Mouse (Mus musculus): ENCODE measurements around the gene Aldh3a2. TPM values are rescaled to one million over a fixed set of nuclear protein-coding genes. Genes with fewer than 3 reads are reported as not detected.
A peak's percentile ranks its signal among the peaks of the same experiment; 100 is the strongest.

Gene Aldh3a2
- total RNA-seq, 2 experiments from 2014 or later: 30.6 to 35.2 TPM

- no peak for DNase-seq (ENCODE audit: low spot score)
- intact Hi-C loops (cut with DNase I): no loop called here
These were observed 7.8 kb upstream of the Aldh3a2 start for GRCm38 (mm10) chr11:61275106-61275505.

DNA sequence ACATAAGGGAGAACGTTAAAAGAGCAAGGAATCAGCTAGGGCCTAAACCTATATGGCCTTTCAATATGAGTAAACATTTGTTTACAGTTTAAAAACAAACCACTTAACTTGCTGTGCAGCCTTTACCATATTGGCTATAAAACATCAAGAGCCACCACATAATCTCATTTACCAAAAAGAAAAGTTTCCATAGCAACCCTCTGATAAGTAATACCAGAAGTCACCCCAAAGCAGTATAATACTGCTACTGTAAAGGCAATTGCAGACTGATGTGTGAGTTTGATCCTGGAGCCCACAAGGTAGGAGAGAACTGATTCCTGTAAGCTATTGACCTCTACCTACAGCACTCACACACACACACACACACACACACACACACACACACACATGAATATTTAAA lies 7.2 kb upstream of the Aldh3a2 start:
- DNase-seq (ENCODE audit: low spot score): no peak
- intact Hi-C loops (cut with DNase I): no loop called here

- intact Hi-C loops (cut with DNase I): no loop called here
- no peak for DNase-seq (ENCODE audit: low spot score)
These were observed 6.7 kb upstream of the Aldh3a2 start for GRCm38 (mm10) chr11:61273928-61274327.

- intact Hi-C loops (cut with DNase I): no loop called here
- no peak for DNase-seq (ENCODE audit: low spot score)
These were observed 4.3 kb upstream of the Aldh3a2 start for GRCm38 (mm10) chr11:61271612-61272011.

GRCm38 (mm10) chr11:61270406-61270805 lies 3.1 kb upstream of the Aldh3a2 start:
- intact Hi-C loops (cut with DNase I): no loop called here

GRCm38 (mm10) chr11:61268626-61269349 lies 1.5 kb upstream of the Aldh3a2 start:
- intact Hi-C loops (cut with DNase I): loop anchor here (5.0 to 10.0 kb wide), 2 partner anchors 34 to 236 kb away; partner anchors contain the start of gene B9d1
- no peak for DNase-seq (ENCODE audit: low spot score)

More at GRCm38 (mm10) chr11:61270406-61270805, 3.1 kb upstream of the Aldh3a2 start:
- DNase-seq (ENCODE audit: low spot score): no peak

GRCm38 (mm10) chr11:61263841-61264240 lies 3.4 kb downstream of the Aldh3a2 start:
- DNase-seq (ENCODE audit: low spot score): no peak
- intact Hi-C loops (cut with DNase I): loop anchor here (10.0 kb wide), 1 partner anchor 241 kb away; the partner anchor contains the start of gene B9d1

GRCm38 (mm10) chr11:61262516-61262915 lies 4.7 kb downstream of the Aldh3a2 start:
- no peak for DNase-seq (ENCODE audit: low spot score)
- intact Hi-C loops (cut with DNase I): loop anchor here (10.0 kb wide), 1 partner anchor 242 kb away; the partner anchor contains the start of gene B9d1

DNA sequence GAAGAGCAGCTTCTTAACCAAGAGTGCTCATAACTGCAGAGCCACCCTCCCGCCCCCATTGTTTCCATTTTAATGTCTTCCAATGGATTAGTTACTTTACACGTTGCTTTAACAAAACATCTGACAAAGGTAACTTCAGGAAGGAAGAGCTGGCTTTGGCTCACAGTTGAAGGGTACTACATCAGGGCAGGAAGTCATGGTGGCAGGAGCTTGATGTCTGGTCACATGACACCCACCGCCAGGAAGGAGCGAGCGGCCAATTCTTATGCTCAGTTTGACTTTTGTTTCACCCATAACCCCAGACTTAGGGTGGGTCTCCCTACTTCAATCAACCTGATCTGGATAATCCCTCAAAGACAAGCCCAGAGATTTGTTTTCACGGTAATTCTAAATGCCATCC lies 8.2 kb downstream of the Aldh3a2 start:
- intact Hi-C loops (cut with DNase I): no loop called here
- DNase-seq (ENCODE audit: low spot score): no peak

DNA sequence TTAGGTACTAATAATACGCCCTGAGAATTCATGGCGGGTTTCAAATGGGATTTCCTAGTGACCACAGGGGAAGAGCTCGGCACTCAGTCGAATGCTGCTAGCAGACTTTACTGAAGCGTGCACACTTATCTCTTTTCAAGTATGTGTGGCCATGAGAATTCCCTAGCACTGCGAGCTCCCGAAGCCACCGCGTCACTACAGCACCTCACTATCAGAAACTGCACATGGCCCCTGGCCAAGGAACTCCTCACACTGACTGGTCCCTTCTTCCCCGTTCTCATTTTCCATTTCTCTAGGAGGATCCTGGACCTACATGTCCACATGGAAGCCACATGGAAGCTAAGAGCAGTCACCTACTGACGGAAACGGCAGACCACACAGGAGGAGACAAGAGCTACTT lies 14.5 kb downstream of the Aldh3a2 start:
- no peak for DNase-seq (ENCODE audit: low spot score)
- intact Hi-C loops (cut with DNase I): no loop called here

DNA sequence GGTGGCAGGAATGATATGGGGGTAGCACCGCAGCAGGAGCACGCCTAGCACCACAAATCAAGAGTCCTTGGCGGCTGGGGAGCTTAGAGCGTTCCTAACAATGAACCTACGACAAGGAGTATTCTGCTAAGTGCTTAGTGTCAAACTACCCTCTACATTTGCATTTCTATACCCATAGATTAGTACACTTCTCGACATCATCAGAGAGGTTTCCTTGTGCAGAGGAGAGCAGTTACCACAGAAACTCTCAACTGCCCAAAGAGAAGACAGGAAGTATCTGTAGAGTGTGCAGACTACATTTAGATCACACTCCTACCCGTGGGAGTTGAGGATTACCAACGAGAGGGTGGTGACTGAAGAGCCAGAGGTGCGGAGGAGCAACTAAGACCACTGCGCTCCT lies 15.5 kb downstream of the Aldh3a2 start:
- DNase-seq (ENCODE audit: low spot score): no peak
- intact Hi-C loops (cut with DNase I): no loop called here

GRCm38 (mm10) chr11:61244406-61244805 lies 22.9 kb downstream of the Aldh3a2 start:
- no peak for DNase-seq (ENCODE audit: low spot score)
- intact Hi-C loops (cut with DNase I): no loop called here

- no peak for DNase-seq (ENCODE audit: low spot score)
- intact Hi-C loops (cut with DNase I): loop anchor here (5.0 kb wide), 1 partner anchor 171 kb away; no protein-coding TSS in a partner anchor
These were observed 31.2 kb downstream of the Aldh3a2 start for GRCm38 (mm10) chr11:61236015-61236414.

DNA sequence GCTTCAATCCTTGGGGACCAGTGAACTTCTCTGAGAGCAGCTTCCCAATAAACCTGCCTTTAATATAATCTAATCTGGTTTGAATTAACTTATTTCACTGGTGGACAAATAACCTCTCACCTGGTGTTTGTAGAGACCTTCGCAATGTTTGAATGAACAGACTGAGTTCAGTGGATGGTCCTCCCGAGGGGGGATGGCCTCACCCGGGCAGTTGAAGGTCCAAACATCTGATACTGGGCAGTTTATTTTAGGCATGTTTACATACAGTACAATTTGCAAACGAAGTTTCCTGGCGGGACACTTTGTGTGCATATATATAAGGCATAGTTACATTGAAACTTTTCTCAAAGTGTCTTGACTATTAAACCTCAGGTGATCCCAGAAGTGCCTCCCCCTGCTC lies 33.1 kb downstream of the Aldh3a2 start:
- no peak for DNase-seq (ENCODE audit: low spot score)
- intact Hi-C loops (cut with DNase I): no loop called here

- DNase-seq (ENCODE audit: low spot score): peak; percentile 37
- intact Hi-C loops (cut with DNase I): loop anchor here (1.0 kb wide), 1 partner anchor 157 kb away; no protein-coding TSS in a partner anchor
These were observed 35.9 kb downstream of the Aldh3a2 start for GRCm38 (mm10) chr11:61231329-61231728.

DNA sequence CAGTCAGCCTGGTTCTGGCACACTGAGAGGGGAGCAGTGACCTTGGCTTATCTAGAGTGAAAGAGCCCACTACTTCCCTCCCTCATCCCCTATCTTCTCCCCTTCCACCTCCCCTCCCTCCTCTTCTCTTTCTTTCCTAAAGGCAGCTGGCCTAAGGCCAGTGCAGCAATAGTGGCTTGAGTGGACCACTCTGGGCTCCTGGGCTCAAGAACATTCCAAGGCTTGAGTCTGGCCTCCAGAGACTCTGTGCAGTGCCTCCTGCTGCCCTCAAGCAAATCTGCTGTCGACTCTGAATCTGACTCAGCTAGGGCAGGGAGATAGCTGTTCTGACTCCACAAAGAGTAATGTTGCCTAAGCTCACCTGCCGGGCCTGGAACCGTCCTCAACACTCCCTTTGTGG lies 38.9 kb downstream of the Aldh3a2 start:
- no peak for DNase-seq (ENCODE audit: low spot score)
- intact Hi-C loops (cut with DNase I): no loop called here

- intact Hi-C loops (cut with DNase I): no loop called here
These were observed 39.4 kb downstream of the Aldh3a2 start for GRCm38 (mm10) chr11:61227816-61228215.

DNA sequence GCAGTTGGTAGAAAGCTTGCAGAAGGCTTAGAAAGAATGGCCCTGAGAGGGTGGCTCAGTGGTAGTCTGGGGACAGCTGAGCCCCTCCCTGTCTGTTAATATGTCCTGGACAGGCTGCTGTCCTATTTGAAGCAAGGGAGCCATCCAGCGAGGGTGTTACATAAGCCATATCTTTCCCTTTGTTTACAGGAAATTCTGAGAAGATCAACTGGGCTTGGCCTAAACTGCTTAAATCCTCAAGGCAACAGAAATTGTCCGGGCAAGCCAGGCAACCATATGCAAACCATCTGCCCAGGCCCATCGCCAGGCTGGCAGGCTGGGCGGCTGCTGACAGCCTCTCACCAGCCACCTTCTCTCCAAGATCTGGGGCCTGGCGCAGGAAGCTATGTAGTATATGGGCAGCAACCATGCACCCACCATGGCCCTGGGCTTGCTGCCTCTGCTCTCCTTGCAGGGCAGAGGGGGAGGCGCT lies 41.3 kb downstream of the Aldh3a2 start:
- peak; percentile 55 for DNase-seq (ENCODE audit: low spot score)
- intact Hi-C loops (cut with DNase I): no loop called here

More at GRCm38 (mm10) chr11:61227816-61228215, 39.4 kb downstream of the Aldh3a2 start:
- no peak for DNase-seq (ENCODE audit: low spot score)

DNA sequence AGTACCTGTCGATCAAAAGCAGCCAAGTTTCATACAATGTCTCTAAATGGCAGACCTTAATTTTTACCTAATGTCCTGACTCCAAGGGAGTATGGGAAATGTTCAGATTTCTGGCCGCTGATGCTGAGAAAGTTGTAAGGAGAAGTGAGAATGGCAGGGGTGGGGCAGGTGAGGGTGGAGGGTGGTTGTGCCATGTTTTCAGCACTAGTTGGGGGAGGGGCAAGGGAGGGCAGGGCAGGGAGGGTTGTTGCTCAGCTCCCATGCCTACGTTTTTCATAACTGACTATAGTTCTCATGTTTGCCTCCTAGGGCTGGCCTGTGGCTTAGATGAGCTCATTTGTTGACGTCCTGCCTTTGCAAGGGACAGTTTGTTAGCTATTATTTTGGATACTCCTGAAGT lies 41.8 kb downstream of the Aldh3a2 start:
- intact Hi-C loops (cut with DNase I): no loop called here

GRCm38 (mm10) chr11:61224907-61225306 lies 42.4 kb downstream of the Aldh3a2 start:
- no peak for DNase-seq (ENCODE audit: low spot score)
- intact Hi-C loops (cut with DNase I): no loop called here

More for the DNA sequence above, 41.8 kb downstream of the Aldh3a2 start:
- no peak for DNase-seq (ENCODE audit: low spot score)

DNA sequence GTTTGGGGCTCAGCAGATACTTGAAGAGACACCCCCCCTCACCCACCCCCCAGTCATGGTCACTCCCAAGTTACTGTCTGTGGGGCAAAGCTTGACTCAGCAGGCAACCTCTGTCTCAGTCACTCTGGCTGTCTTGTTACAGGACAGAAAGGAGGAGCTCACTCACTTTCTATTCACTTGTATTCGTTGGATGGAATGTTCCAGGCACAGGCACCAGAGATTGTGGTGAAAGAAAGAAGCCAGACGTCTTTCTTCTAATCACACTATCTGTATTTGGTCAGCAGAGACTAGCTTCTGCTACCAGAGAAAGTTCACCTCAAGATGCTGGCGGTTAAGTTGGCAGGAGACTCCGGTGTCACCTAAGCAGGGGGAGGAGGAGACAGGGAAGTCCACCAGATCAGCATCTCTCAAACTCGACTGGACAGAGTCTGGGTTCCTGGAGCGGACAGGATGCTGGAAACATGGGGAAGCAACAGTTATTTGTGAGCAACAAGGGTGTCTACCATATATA lies 43.0 kb downstream of the Aldh3a2 start:
- intact Hi-C loops (cut with DNase I): no loop called here

More for the DNA sequence above, 43.0 kb downstream of the Aldh3a2 start:
- no peak for DNase-seq (ENCODE audit: low spot score)

Data from heart, postnatal 25 days (tissue).